Mouse (Mus musculus): ENCODE results near the gene Gm20388. TPM values are rescaled to one million over a fixed set of nuclear protein-coding genes. Genes with fewer than 3 reads are reported as not detected.

Gene Gm20388
- total and polyA plus RNA-seq, 3 experiments: 0.02 to 0.05 TPM; not detected in 1

- no peak for ATAC-seq (ENCODE audit: extremely low read depth, insufficient number of reproducible peaks, low FRiP score, poor library complexity, severe bottlenecking)
- Histone ChIP-seq H3K9me3 (replicated peaks) (no peaks in the 10 kb centered on the region), H3K4me1 (ENCODE audit: insufficient read depth, low read depth, low read length) (no peaks in the 10 kb centered on the region), H3K36me3 (replicated peaks) (peaks cover 91% of the 10 kb centered on the region), H3K4me3 (ENCODE audit: low read depth, low read length) (no peak overlapping the region), H3K27me3 (ENCODE audit: insufficient read depth, low read length) (no peaks in the 10 kb centered on the region)
- TF ChIP-seq CTCF (IDR thresholded peaks at IDR 0.05; ENCODE audit: low read depth, low read length) (no peak), POLR2AphosphoS5 (IDR thresholded peaks at IDR 0.05; ENCODE audit: insufficient replicate concordance, low read depth, low read length) (no peak), GATA2 (IDR thresholded peaks at IDR 0.05; ENCODE audit: borderline replicate concordance, low read depth, low read length) (no peak), TAL1 (conservative IDR thresholded peaks at IDR 0.05; ENCODE audit: low read depth, low read length) (no peak), GATA1 (IDR thresholded peaks at IDR 0.05; ENCODE audit: borderline replicate concordance, low read length) (no peak)
- DNase-seq (ENCODE audit: low spot score): no peak
Measured at GRCm38 (mm10) chr8:121560432-121561100, 1649.9 kb downstream of the Gm20388 start.

GRCm38 (mm10) chr8:121561636-121562345 is 1651.2 kb downstream of the Gm20388 start:
- DNase-seq (ENCODE audit: low spot score) (no peak), ATAC-seq (ENCODE audit: extremely low read depth, insufficient number of reproducible peaks, low FRiP score, poor library complexity, severe bottlenecking) (no peak)
- TF ChIP-seq GATA2 (IDR thresholded peaks at IDR 0.05; ENCODE audit: borderline replicate concordance, low read depth, low read length): no peak
- TF ChIP-seq POLR2AphosphoS5 (IDR thresholded peaks at IDR 0.05; ENCODE audit: insufficient replicate concordance, low read depth, low read length): no peak
- no peak for TF ChIP-seq CTCF (IDR thresholded peaks at IDR 0.05; ENCODE audit: low read depth, low read length)
- no peak for TF ChIP-seq TAL1 (conservative IDR thresholded peaks at IDR 0.05; ENCODE audit: low read depth, low read length)
- no peak for TF ChIP-seq GATA1 (IDR thresholded peaks at IDR 0.05; ENCODE audit: borderline replicate concordance, low read length)
- Histone ChIP-seq H3K36me3 (replicated peaks) (peaks cover 93% of the 10 kb centered on the region), H3K4me1 (ENCODE audit: insufficient read depth, low read depth, low read length) (no peaks in the 10 kb centered on the region), H3K4me3 (ENCODE audit: low read depth, low read length) (no peak overlapping the region), H3K9me3 (replicated peaks) (no peaks in the 10 kb centered on the region), H3K27me3 (ENCODE audit: insufficient read depth, low read length) (no peaks in the 10 kb centered on the region)

- no peak for ATAC-seq (ENCODE audit: extremely low read depth, insufficient number of reproducible peaks, low FRiP score, poor library complexity, severe bottlenecking)
- peaks cover 94% of the 10 kb centered on the region for H3K36me3 ChIP-seq (replicated peaks)
- DNase-seq (ENCODE audit: low spot score): no peak
- no peaks in the 10 kb centered on the region for H3K9me3 ChIP-seq (replicated peaks)
- TF ChIP-seq GATA1 (IDR thresholded peaks at IDR 0.05; ENCODE audit: borderline replicate concordance, low read length) (no peak), TAL1 (conservative IDR thresholded peaks at IDR 0.05; ENCODE audit: low read depth, low read length) (no peak), GATA2 (IDR thresholded peaks at IDR 0.05; ENCODE audit: borderline replicate concordance, low read depth, low read length) (no peak), CTCF (IDR thresholded peaks at IDR 0.05; ENCODE audit: low read depth, low read length) (no peak), POLR2AphosphoS5 (IDR thresholded peaks at IDR 0.05; ENCODE audit: insufficient replicate concordance, low read depth, low read length) (no peak)
- no peaks in the 10 kb centered on the region for H3K4me1 ChIP-seq (ENCODE audit: insufficient read depth, low read depth, low read length)
- no peak overlapping the region for H3K4me3 ChIP-seq (ENCODE audit: low read depth, low read length)
- no peaks in the 10 kb centered on the region for H3K27me3 ChIP-seq (ENCODE audit: insufficient read depth, low read length)
Measured at GRCm38 (mm10) chr8:121562941-121563351, 1652.3 kb downstream of the Gm20388 start.

- peaks cover 4% of the 10 kb centered on the region; the same call in 1 of the 2 replicates for H3K4me1 ChIP-seq (ENCODE audit: insufficient read depth, low read depth, low read length)
- peaks cover 94% of the 10 kb centered on the region for H3K36me3 ChIP-seq (replicated peaks)
- H3K9me3 ChIP-seq (replicated peaks): no peaks in the 10 kb centered on the region
- no peak overlapping the region for H3K4me3 ChIP-seq (ENCODE audit: low read depth, low read length)
- DNase-seq (ENCODE audit: low spot score) (no peak), ATAC-seq (ENCODE audit: extremely low read depth, insufficient number of reproducible peaks, low FRiP score, poor library complexity, severe bottlenecking) (no peak)
- TF ChIP-seq GATA1 (IDR thresholded peaks at IDR 0.05; ENCODE audit: borderline replicate concordance, low read length) (no peak), TAL1 (conservative IDR thresholded peaks at IDR 0.05; ENCODE audit: low read depth, low read length) (no peak), GATA2 (IDR thresholded peaks at IDR 0.05; ENCODE audit: borderline replicate concordance, low read depth, low read length) (no peak), CTCF (IDR thresholded peaks at IDR 0.05; ENCODE audit: low read depth, low read length) (no peak), POLR2AphosphoS5 (IDR thresholded peaks at IDR 0.05; ENCODE audit: insufficient replicate concordance, low read depth, low read length) (no peak)
- no peaks in the 10 kb centered on the region for H3K27me3 ChIP-seq (ENCODE audit: insufficient read depth, low read length)
Measured at GRCm38 (mm10) chr8:121563701-121564100, 1653.1 kb downstream of the Gm20388 start.

- peaks cover 12% of the 10 kb centered on the region for H3K4me1 ChIP-seq (ENCODE audit: insufficient read depth, low read depth, low read length)
Measured at GRCm38 (mm10) chr8:121568321-121568720, 1657.7 kb downstream of the Gm20388 start.

GRCm38 (mm10) chr8:121570335-121570734 is 1659.7 kb downstream of the Gm20388 start:
- Histone ChIP-seq H3K36me3 (replicated peaks) (peaks cover 94% of the 10 kb centered on the region), H3K4me1 (ENCODE audit: insufficient read depth, low read depth, low read length) (peaks cover 20% of the 10 kb centered on the region)
- ATAC-seq (ENCODE audit: extremely low read depth, insufficient number of reproducible peaks, low FRiP score, poor library complexity, severe bottlenecking): no peak

More at GRCm38 (mm10) chr8:121568321-121568720, 1657.7 kb downstream of the Gm20388 start:
- no peak for DNase-seq (ENCODE audit: low spot score)
- no peak overlapping the region for H3K4me3 ChIP-seq (ENCODE audit: low read depth, low read length)
- TF ChIP-seq CTCF (IDR thresholded peaks at IDR 0.05; ENCODE audit: low read depth, low read length) (no peak), GATA1 (IDR thresholded peaks at IDR 0.05; ENCODE audit: borderline replicate concordance, low read length) (no peak), POLR2AphosphoS5 (IDR thresholded peaks at IDR 0.05; ENCODE audit: insufficient replicate concordance, low read depth, low read length) (no peak), TAL1 (conservative IDR thresholded peaks at IDR 0.05; ENCODE audit: low read depth, low read length) (no peak), GATA2 (IDR thresholded peaks at IDR 0.05; ENCODE audit: borderline replicate concordance, low read depth, low read length) (no peak)
- ATAC-seq (ENCODE audit: extremely low read depth, insufficient number of reproducible peaks, low FRiP score, poor library complexity, severe bottlenecking): no peak
- H3K27me3 ChIP-seq (ENCODE audit: insufficient read depth, low read length): no peaks in the 10 kb centered on the region
- no peaks in the 10 kb centered on the region for H3K9me3 ChIP-seq (replicated peaks)
- peaks cover 94% of the 10 kb centered on the region for H3K36me3 ChIP-seq (replicated peaks)

More at GRCm38 (mm10) chr8:121570335-121570734, 1659.7 kb downstream of the Gm20388 start:
- no peak for DNase-seq (ENCODE audit: low spot score)
- Histone ChIP-seq H3K4me3 (ENCODE audit: low read depth, low read length) (no peak overlapping the region), H3K9me3 (replicated peaks) (no peaks in the 10 kb centered on the region), H3K27me3 (ENCODE audit: insufficient read depth, low read length) (no peaks in the 10 kb centered on the region)
- no peak for TF ChIP-seq TAL1 (conservative IDR thresholded peaks at IDR 0.05; ENCODE audit: low read depth, low read length)
- TF ChIP-seq POLR2AphosphoS5 (IDR thresholded peaks at IDR 0.05; ENCODE audit: insufficient replicate concordance, low read depth, low read length): no peak
- TF ChIP-seq GATA1 (IDR thresholded peaks at IDR 0.05; ENCODE audit: borderline replicate concordance, low read length): no peak
- TF ChIP-seq GATA2 (IDR thresholded peaks at IDR 0.05; ENCODE audit: borderline replicate concordance, low read depth, low read length): no peak
- no peak for TF ChIP-seq CTCF (IDR thresholded peaks at IDR 0.05; ENCODE audit: low read depth, low read length)

Data from G1E (cell line).